Mouse (Mus musculus) CD4-positive helper T cell, adult 2 months (primary cell): ENCODE measurements around the gene Gm9918.
"Not testable (repeated sequence)": the region's sequence is repeated elsewhere in the genome, so short reads cannot be mapped to it uniquely, and the experiment has no call there.

Experiments
- DNase-seq: peaks from one replicate; pipeline ENCODE4 v3.0.0-alpha.2; 2012; ENCODE audit warnings: low read depth, missing footprints, low spot score

Gene Gm9918

GRCm38 (mm10) chr15:102270274-102270960 is at the start of gene Gm9918:
TSS of gene Gm9918 (plus strand) at chr15:102270563.
- DNase-seq = no peak

- no peak for DNase-seq
These were observed 48.0 kb upstream of the Gm9918 start for GRCm38 (mm10) chr15:102222386-102222785.

GRCm38 (mm10) chr15:102224186-102224991 is 46.0 kb upstream of the Gm9918 start:
- DNase-seq = peak; percentile 80

- peak; percentile 90 for DNase-seq
These were observed 45.3 kb upstream of the Gm9918 start for GRCm38 (mm10) chr15:102224992-102225617.

- not testable (repeated sequence) for DNase-seq
These were observed 44.7 kb upstream of the Gm9918 start for GRCm38 (mm10) chr15:102225619-102226018.

GRCm38 (mm10) chr15:102230408-102231321 is 39.7 kb upstream of the Gm9918 start:
- peak; percentile 77 for DNase-seq

GRCm38 (mm10) chr15:102231748-102232147 is 38.6 kb upstream of the Gm9918 start, which contains the start of gene Itgb7:
TSS of gene Itgb7 (minus strand) at chr15:102231944.
- peak; percentile 70 for DNase-seq

- no peak for DNase-seq
These were observed 37.6 kb upstream of the Gm9918 start for GRCm38 (mm10) chr15:102232764-102233163.

- peak; percentile 64 for DNase-seq
These were observed 36.5 kb upstream of the Gm9918 start for GRCm38 (mm10) chr15:102233896-102234295.

- DNase-seq = peak; percentile 37
These were observed 34.9 kb upstream of the Gm9918 start for GRCm38 (mm10) chr15:102235371-102236027.

GRCm38 (mm10) chr15:102238543-102239259 is 31.7 kb upstream of the Gm9918 start:
- no peak for DNase-seq

GRCm38 (mm10) chr15:102239260-102239590 is 31.1 kb upstream of the Gm9918 start:
- DNase-seq = peak; percentile 75

- no peak for DNase-seq
These were observed 30.5 kb upstream of the Gm9918 start for GRCm38 (mm10) chr15:102239851-102240250.

- DNase-seq = no peak
These were observed 29.8 kb upstream of the Gm9918 start for GRCm38 (mm10) chr15:102240607-102241006.

- DNase-seq = no peak
These were observed 27.7 kb upstream of the Gm9918 start for GRCm38 (mm10) chr15:102242404-102243228.

- peak; percentile 65 for DNase-seq
These were observed 26.9 kb upstream of the Gm9918 start for GRCm38 (mm10) chr15:102243229-102244190.

- DNase-seq = no peak
These were observed 25.8 kb upstream of the Gm9918 start for GRCm38 (mm10) chr15:102244306-102245191.
